Mouse (Mus musculus) gastrocnemius, adult 8-10 months (tissue): ENCODE data around the gene 2010111I01Rik. TPM values are rescaled to one million over a fixed set of nuclear protein-coding genes. Genes with fewer than 3 reads are reported as not detected.

Experiments used
- DNase-seq, 2 experiments: peaks; one replicate each; pipeline ENCODE4 v3.0.0; 2022; ENCODE audit warnings: low spot score in 2 of 2
- total RNA-seq, 4 experiments: library from RNA; stranded (reverse); gene quantifications; 2 replicates each; pipeline ENCODE4 v1.2.4; 2022

Gene 2010111I01Rik
- total RNA-seq, 4 experiments from 2014 or later = 54.3 to 63.7 (median 56.8) TPM

DNA sequence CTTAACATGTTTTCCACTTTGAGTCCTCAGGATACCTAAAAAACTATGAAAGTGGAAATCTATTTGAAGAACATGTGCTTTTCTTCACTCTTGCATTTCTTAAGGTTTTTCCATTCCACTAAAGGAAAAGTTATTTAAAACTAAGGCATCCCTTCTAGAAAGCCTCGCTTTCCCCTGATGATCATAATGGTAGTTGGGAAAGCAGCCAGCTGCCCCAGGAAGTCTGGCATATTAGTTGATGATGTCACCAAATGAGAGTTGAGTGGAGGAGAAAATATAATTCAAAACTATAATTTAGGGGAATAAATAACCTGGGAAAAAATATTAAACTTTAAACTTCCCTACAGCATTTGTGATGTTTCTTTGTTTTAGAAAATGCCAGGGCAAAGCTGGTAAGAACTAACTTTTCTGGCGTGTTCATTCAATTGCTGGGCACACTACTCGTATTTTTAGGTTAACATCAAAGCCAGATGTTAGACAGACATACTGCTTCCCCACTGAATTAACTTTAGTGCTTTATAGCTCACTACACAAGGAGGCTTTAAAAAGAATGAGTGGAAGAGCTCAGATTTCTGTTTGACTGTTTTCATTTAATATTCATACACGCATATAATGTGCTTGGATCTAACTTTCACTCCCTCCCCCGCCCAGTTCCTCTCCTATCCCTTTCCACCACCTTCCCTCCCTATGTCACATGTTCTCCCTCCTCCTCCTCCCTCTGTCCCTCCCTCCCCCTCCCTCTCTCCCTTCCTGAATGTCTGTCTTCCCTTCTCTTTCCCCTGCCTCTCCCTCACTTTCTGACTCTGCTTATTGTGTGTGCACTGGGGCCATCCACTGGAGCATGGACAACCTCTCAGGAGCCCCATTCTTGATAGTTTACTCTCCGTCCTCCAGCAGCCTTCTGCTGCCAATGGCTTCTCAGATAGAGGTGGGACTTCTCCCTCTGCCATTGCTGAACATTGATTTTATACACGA is 58.8 kb downstream of the 2010111I01Rik start:
- DNase-seq = no peak

DNA sequence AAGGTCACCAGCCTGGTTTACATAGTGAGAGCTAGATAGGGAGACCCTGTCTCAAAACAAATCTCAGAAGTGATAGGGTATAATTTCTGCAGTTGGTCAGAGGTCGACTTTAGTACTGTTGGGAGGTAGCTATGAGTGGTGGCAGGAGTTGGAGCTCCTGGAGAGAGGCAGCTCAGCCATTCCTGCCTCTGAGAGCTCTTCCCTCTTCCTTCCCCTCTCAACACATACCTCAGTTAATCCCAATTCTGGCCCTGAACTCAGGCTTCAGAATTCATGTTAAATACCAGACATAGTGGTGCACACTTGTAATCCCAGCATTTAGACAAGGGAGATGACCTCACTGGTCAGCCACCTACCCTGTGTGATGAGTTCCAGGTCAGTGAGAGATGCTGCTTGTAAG is 65.3 kb downstream of the 2010111I01Rik start:
- no peak for DNase-seq

DNA sequence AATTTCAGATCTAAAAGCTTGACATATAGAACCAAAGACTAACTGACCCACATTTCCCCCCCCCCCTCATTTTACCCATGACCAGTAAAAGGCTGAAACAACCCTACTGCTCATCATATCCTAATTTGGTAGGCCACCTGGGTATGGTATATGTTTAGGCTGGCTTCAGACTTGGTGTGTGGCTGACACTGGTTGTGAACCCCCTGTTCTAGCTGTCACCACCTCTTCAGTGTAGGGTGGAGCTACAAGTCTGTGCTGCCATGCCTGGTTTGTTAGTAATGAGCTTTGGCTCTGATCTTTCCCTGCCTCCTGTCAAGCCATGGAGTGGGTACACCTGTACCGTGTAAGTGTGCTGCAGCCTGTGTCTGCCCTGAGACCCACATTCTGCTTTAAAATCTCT is 66.6 kb downstream of the 2010111I01Rik start:
- DNase-seq = no peak

DNA sequence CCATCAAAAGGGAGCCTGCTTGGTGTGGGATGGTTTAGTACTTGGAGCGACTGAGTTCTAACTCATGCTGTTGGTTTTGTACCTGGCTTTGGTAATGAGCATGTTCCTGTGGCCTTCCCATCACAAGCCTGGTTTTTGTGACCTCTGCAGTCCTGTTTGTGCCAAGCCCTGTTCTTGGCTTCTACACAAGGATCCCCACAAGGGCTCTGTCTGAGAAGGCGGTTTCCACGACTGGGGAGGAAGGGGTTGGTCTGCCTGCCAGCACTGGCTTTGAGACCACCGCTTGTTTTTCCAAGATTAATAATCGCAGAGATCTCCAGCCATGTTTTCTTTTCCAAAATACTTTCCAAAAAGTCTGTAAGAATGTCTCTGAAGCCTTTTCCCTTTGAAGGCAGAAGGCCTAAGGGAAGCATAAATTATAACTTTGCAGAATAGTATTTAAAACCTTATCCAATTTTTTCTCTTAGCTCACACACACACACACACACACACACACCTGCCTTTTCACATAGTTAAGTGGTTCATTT is 67.7 kb downstream of the 2010111I01Rik start:
- DNase-seq = no peak

DNA sequence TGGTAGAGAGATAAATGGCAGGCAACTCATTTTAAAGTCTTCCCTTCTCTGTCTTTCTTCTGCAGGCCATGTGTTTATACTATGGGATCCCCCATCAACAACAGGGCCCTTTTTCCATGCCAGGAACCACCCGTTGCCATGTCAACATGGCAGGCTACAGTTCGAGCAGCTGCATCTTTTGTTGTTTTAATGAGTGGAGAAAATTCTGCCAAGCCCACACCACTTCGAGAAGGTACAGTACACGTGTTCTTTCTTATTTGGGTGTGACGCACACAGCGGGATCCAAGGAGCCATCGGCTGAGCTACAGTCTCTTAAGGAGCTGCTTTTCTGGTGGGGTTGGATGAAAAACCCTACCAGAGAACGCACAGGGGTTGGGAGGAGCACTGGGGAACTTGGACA is 68.3 kb downstream of the 2010111I01Rik start:
- no peak for DNase-seq

DNA sequence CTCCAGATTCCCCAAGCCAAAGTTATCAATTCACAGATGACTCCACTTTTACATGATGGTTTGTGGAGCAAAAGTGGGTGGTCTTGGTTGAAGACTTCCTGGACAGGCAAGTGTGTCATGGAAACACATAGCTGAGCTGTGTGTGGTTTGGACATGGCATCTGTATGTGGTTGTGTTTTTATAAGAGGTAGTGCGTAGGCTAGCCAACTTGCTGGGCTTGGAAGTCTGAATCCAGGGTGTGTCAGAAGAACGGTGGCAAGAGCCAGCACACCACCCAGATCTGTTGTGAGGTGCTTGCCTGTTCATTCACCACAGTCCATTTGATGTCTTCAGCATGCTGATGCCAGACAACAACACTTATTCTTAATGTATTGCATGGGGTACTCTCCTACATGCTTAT is 68.7 kb downstream of the 2010111I01Rik start:
- DNase-seq = no peak

DNA sequence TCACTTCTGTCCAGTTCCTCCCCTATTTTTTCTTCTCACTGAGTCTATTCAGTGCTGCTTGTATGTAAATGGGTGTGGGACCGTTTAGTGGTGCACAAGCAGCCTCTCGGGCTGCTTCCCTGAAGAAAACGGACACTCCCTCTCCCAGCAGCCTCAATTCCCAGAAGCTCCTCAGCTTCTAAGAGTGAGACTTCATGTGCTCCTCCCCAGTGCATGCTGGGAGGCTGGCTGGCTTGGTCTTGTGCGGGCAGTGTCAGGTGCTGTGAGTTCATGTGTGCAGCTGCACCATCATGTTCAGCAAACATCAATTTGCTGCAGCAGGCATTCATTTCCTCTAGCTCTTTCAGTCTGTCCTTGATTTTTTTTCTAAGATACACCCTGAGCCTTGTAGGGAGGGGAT is 70.0 kb downstream of the 2010111I01Rik start:
- no peak for DNase-seq

DNA sequence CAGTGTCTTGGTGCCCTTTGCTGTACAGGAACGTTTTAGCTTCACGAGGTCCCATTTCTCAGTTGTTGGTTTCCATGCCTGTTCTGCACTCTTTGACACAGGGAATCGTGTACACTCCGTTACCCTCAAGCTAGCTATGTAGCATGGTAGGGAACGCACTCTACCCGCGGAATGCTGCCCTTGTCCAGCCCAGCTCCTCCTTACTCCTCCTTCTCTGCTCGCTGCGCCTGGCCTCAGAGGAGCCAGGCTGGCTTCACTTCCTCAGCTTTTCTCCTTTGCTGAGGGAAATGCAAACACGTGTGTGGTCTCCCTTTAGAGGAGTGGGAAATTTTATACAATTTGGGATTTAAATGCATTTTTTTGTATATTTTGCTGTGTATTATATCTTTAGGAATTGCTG is 73.2 kb downstream of the 2010111I01Rik start:
- DNase-seq = no peak

DNA sequence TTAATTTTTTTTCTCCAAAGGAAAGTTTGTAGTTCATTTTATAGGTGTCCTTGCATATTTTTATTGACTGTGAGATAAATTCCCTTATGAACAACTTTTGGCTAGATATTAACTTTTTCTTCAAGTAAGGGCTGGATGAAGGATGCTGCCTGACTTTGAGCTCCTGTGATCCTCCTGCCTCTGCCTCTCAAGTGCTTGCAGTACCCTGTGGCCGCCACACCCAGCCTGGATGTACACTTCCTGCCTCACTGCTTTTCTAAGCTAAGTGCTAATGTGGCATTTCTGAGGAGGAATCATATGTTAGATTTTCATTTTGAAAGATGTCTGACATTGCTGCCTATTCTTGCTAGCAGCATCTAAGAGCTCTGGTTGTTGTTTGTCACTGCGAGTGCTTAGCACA is 73.7 kb downstream of the 2010111I01Rik start:
- DNase-seq = no peak

DNA sequence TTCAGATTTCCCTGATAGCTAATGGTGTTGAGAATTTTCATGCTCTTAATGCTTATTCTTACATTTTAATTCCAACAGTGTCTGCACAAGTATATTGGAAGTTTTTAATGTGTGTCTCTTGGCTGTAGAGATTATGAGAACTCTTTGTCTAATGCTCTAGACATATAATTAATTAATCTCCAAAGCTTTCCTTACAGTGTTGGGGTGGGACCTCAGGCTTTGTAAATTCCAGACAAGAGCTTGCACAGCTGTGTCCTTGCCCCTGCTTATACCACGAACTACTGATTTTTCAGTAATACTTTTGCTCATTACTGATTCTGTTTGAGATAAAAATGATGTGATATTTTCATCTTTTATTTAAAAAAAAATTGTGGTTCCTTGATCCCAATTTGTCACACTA is 74.2 kb downstream of the 2010111I01Rik start:
- DNase-seq = no peak

DNA sequence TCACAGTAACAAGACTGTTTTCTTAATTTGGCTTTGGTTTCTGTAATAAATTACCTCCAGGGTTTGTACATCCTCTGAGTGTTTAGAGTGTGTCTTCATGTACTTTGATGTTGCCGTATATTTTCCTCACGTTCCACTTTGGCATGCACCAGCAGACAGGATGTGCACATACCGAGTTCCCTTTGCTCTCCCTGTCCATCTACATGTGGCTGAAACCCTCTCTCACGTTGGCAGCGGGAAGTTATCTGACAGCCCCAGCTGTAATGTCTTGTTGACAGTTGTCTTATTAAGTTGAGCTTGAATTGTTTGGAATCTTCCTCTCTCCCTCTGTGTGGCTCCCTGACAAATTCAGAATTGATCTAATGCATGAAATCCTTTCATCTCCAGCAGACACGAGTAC is 74.6 kb downstream of the 2010111I01Rik start:
- no peak for DNase-seq

DNA sequence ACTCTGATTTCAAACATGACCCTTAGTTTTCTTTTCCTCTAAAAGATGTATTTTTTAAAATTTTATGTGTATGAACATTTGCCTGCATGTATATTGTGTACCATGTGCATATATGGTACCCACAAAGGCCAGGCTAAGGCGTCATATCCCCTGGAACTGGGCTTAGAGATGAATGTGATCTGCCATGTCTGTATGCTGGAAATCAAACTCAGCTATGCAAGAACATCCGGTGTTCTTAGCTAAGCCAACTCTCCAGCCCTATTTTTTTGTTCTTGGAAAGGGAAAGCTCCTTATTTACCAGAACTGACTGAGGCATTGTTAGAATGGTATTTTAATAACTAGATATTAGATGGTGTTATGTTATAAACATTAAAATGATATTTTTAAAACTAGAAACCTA is 75.2 kb downstream of the 2010111I01Rik start:
- DNase-seq = no peak

DNA sequence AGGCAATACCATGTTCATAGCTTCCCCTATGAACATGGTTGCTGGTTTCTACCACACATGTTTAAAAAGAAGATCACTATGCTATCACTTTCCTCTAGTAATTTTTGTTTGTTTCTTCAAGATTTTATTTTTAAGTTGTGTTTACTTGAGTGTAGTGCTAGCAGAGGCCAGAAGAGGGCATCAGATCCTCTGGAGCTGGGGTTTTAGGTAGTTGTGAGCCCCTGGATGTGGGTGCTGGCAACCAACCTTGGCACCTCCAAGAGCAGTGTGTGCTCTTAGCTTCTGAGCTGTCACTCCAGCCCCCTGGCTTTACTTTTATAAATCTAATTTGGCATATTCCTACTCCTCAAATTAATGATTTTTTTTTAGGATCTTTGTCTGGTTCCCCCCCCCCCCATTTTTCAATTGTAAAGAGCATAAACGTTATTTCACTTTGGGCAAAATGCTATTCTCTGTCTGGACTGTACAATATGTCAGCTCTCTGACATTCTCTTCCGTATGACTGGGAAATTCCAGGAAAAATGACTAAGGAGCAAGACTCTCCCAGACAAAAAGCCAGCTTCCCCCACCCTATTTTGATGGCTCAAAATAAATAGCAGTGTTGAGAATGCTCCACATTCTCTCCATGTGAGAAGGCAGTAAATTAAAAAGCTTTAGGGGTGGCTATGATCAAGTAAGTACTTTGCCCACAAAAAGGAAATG is 81.0 kb downstream of the 2010111I01Rik start:
- no peak for DNase-seq

DNA sequence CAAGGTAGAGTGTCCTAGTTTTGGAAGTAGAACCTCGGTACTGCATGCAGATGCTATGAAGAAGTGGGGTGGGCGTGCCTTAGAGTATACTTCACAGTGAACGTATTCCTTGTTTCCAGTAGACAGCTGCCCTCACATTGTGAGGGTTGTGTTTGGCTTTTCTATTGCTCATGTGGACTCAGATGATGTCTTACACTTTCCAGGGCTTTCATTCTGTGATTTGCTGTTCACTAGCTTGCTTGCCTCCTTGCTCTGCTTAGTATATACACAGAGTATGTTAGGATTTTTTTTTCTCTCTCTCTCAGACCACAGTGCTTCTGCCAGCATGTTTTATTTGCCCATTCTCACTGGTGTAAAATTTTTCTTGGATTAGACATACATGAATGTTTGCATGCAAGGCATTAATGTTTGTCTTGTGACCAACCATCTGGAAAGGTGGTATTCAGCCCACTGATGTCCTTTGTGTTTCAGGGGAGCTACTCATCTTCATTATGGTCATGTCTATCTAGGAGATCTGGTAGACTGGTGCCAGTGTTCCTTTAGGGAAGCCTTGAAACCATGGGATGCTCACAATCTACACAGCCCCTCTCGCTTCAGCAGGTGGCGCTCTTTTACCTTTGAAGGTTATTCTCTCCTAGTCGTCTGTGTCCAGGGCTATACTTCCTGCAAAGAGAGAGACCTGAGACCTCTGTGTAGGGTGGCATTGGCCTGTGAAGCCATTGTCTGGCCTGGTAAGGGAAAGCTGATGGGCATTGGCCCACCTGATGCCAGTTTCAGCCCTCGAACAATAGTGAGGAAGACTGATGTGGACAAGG is 81.7 kb downstream of the 2010111I01Rik start:
- peak; percentile 56 to 58 for DNase-seq

DNA sequence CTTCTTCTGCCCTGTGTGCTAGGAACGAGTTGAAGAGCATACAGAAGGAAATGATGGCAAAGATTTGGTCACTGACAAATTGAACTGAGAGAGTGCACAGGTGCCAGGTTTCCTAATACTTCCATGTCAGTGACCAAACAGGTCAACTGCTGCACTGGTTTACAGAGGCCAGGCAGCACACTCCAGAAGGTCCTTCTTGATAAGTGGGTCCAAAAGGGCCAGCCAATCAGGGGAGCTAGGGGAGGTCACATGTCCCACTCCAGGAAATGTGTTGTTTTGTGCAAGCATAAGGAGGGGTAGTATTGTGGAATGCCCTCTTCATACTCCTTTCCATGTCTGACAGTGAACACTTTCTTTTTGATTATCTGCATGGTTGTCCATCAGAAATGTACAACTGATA is 99.0 kb downstream of the 2010111I01Rik start:
- no peak for DNase-seq

DNA sequence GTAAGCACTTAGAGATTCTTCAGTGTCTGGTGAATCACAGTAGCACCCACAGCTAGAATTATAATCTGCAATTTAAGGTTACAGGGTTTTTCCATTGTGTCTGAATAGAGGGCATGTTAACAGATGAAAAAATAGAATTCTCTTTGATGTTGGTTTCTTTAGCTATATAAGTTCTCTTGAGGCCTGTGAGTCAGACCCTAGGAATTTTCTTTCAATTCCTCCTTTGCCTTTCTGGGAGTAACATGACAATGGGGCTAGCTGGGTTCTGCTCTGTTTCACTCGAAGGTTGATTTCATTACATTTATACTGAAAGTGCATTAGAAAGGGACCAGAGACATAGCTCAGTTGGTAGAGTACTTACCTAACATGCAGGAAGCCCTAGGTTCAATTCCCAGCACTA is 101.9 kb downstream of the 2010111I01Rik start:
- no peak for DNase-seq

DNA sequence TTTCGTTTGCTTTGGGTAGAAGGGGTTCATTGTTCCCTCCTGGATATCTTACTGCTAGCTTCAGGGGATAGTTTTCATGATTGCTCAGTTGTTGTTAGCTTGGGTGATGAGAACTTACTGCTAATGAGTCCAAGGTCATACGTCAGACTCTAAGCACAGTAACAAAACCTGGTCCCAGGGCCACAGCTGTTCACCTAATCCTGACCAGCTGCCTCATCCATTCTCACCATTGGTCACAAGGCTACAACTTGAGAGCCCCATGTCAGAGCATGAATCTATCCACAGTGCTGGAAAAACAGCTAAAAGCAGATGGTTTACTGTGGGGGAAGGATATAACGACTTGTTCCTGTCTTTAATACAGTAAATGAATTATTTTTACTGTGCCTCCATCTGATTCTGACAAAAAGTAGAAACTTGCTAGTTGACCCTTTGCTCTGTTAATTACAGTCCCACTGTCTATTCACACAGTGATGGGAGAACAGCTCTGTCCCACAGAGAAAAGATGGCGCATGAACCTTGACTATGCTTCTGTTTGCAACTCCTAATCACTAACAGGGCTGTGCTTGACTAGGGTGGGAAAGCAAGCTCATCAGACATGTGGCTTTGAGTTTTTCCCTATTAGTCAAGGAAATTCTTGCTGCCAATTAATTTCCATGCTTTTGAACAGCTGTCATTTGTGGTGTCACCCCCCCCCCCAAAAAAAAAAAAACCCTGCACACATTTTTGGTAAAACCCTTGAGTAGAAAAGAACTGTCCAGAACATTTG is 103.9 kb downstream of the 2010111I01Rik start:
- no peak for DNase-seq

DNA sequence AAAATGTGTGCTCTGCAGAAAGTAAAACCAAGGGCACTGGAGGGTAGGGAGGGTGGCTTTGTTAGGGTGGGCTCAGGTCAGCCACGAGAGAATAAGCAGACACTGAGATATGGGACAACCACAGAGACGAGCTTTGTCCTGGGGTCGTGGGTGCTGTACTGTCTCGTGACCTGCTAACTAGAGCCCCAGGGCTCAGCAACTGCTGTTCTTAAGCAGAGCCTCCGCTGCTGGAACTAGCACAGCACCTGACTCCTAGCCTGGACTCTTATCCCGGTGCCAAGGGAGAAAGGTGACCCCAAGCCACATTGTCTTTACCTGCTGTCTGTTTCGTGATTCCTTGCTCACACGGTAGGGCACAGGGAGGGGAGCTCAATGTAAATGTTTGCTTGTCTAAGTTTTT is 107.2 kb downstream of the 2010111I01Rik start:
- DNase-seq = no peak

DNA sequence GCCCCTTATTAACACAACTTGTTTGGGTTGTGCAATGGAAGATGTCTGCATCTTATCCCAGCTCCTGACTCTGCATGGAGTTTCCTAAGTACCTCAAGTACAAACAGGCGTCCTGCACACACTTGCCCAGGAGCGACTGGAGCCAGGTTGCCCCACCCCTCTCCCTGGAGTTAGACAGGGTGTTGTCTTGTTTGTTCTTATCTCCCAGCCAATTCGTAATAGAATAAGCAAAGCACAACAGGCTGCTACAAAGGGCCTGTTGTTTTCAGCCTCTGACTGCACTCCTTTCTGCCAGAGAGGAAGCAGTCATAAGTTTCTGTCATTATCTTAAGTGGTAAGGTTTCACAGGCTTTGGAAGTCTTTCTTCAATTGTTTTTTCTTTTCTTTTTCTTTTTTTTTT is 107.7 kb downstream of the 2010111I01Rik start:
- DNase-seq = peak; percentile 27

DNA sequence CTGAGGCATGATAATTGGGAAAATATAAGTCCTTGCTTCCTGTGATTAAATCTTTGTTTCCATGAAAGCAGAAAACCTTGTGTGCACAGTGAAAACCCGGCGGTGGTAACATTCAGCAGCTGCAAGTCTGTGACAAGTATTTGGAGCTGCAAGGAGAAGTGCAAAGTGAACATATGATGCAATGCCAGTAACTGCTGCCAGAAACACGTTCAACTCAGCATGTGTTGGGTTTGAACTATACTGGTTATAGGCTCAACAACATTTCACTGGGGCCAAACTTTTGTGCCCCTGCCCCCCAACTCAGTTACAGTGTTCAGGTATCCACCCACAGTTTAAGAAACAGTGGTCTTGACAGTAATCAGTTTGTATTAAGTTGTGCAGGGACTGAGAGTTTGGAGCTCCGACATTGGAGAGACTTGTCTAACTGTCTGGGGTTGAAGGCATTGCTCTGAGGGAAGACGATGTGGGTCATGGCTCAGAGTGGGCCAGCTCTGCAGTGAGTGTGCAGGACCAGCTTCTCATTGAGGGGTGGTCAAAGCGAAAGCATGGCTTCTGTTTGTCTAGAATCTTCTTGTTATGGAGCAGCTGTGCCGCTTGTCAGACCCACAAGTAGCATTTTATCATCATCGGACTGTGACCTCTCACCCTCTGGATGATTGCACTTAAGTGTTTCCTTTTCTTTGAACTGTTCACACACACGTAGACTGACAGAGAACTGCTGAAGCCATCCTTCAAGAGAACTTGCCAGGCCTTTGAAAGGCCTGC is 109.4 kb downstream of the 2010111I01Rik start:
- DNase-seq = no peak
